Mouse (Mus musculus) kidney, adult 11 months (tissue): ENCODE measurements around the gene Heatr3.

ENCODE experiments used
- DNase-seq: peaks from one replicate; pipeline ENCODE4 v3.0.0; 2022

Gene Heatr3

DNA sequence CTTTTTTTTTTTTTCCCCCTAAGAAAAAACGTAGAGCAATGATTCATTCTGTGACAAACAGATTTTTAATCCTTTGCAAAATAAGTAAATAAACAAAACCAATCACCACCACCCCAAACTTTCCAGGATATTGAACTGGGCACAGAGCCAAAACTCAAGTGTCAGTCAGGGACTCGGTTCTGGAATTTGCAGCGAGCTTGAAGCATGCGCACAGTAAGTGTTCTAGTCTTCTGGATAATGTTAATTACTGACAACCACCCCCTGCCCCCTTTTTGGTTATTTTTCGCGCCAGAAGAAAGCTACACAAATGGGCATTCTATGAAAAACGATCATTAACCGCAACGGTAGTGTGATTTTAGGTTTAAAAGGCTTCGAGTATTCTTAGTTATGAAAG lies 60.9 kb downstream of the Heatr3 start:
- no peak for DNase-seq

DNA sequence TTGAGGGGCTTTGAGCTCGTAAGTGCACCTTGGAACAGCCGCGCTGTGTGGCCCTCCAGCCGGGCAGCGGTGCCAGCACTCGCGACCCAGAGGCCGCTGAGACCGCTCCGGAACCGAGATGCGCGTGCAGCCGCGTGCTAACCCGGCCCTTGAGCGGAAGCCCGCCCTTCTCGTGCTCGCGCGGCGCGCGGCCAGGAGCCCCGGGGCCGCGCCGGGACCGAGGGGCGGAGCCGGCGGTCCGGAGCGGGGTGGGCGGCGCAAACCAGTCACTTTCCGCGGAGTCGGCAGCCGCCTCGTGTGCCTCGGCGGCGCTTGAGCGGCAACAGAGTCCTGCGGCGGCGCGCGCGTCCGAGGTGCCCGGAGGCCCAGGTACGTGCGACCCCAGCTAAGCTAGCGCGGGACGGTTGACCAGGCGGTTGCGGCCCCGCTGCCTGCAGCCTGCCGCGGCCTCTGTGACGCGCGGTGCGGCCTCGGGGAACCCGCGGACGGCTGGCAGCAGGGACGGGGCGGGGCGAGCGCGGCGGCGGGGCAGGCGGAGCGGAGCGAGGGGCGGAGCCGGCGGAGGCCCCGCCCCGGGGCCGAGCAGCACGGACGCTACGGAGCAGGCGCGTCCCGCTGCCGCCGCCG lies 61.4 kb downstream of the Heatr3 start, which contains the start of gene Tent4b:
Tent4b (plus strand) TSS at position 269 of the 627 bp plus-strand sequence.
- DNase-seq, result peak; percentile 94

DNA sequence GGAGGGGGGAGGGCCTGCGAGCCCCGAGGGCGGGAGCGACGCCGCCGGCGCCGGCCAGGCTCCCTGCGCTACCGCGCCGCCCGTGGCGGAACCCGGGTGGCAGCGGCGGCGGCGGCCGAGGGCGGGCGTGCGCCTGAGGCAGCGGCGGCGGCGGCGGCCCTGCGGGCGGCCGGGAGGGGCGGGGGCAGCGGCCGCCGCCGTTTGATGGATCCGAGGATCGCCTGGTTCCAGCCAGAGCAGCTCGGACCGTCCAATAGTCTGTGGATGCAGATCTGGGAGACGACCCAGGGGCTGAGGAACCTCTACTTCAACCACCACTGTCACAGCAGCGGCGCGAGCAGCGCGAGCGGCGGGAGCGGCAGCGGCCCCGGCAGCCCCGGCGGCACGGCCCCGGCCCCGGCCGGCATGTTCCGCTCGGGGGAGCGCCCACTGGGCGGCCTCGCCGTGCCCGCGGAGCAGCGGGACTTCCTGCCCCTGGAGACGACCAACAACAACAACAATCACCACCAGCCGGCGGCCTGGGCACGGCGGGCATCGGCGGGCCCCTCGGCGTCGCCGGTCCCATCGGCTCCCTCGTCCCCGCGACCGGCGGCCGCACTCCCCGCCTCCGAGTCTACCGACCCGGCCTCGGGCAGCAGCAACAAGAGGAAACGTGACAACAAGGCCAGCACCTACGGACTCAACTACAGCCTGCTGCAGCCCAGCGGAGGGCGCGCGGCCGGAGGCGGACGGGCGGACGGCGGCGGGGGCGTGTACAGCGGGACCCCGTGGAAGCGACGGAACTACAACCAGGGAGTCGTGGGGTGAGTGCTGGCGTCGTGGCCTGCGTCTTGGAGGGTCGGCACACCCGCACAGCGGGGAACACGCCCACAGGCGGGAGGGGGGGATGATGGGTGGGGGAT lies 62.3 kb downstream of the Heatr3 start:
- peak; percentile 40 for DNase-seq

DNA sequence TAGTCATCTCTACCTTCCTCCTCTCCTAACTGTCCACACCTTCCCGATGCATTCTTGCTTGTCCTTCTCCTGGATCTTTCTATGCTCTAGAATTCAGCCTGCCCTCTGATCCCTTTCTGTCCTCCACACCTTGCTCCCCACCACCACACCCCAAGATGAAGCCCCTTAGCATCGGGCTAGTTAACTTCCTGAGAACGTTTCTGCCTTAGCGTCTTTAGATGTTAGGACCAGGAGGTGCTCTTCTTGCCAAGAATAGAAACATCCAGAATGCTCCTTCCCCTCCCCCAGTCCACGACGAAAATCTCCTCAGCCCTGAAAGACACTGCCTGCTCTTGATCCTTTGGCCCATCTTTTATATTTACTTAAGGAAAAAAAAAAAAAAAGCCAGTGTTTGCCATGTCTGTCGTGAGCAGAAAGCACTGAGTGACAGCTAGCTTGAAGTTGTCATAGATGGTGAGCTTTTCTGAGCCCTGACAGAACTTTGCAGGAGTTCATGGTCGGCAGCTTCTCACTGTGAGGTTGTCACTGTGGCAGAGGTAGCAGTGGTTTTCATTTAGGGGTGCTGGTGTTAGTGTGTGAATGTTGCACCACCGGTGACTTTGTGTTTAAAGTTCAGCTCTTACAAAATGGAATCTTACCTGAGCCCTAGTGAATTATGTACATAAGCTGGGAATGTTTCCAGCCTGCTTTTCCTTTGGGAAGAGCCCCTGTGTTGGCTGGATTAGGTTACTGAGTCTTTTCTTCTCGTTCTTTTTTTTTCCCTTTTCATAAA lies 63.3 kb downstream of the Heatr3 start:
- DNase-seq, result no peak

DNA sequence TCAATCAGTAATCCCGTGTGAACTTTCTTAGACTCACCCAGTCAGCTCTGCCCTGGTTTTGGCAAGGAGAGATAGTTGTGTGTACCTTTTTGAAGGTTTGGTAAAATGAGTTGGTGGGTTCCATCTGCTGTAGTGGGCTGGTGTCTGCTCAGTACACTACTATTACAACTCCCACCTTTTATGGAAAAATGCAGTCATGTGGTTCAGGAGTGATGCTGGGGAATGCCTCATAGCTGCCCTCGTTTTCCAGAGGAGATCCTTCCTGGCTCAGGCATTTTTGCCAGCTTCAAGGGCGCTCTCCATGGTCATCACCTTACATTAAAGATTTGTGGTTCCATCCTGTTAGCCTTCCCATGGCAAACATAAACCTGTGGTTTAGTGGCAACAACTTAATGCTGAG lies 64.0 kb downstream of the Heatr3 start:
- no peak for DNase-seq

DNA sequence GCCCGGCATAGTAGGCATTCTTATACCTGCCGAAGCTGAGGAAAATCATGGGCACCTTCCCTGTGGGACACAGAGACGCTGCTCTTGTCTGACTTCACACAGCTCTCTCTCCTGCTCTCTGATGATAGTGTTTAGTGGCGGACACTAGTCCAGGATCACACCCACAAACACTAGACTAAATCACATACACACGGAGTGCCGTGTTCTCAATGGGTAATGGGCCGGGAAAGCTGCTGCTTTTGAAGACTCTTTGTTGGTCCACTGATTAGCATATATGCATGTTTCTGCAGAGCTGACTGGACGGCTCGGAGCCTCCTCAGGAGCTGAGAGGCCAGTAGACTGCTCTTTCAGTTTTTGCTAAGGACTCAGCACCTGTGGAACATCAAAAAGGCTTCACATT lies 68.4 kb downstream of the Heatr3 start:
- no peak for DNase-seq

DNA sequence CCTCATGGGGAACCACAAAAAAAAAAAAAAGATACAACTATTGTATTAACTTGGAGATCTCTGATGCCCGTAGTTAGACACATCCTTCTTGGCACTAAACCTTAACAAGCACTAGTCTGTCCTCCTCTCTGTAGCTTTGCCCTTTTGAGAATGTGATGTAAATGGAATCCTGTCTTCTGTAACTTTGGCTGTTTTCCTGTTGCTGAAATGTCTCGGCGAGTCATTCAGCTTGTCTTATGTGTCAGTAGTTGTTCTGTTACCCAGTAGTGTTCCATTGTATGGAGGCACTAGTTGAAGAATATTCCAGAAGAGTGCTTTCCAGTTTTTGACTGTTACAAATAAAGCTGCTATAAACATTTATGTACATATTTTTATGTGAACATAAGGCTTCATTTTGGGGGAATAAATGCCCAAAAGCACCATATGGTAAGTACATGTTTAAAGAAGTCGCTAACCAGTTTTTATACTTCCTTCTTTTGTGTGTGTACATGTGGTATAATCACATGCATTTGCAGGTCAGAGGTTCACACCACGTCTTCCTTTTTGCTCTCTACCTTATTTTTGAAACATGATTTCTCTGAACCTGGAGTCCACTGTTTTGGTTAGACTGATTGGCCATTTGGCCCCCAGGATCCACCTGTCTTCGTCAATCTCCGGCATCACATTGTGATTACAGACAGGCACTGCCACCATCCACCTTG lies 69.6 kb downstream of the Heatr3 start:
- DNase-seq, result no peak

DNA sequence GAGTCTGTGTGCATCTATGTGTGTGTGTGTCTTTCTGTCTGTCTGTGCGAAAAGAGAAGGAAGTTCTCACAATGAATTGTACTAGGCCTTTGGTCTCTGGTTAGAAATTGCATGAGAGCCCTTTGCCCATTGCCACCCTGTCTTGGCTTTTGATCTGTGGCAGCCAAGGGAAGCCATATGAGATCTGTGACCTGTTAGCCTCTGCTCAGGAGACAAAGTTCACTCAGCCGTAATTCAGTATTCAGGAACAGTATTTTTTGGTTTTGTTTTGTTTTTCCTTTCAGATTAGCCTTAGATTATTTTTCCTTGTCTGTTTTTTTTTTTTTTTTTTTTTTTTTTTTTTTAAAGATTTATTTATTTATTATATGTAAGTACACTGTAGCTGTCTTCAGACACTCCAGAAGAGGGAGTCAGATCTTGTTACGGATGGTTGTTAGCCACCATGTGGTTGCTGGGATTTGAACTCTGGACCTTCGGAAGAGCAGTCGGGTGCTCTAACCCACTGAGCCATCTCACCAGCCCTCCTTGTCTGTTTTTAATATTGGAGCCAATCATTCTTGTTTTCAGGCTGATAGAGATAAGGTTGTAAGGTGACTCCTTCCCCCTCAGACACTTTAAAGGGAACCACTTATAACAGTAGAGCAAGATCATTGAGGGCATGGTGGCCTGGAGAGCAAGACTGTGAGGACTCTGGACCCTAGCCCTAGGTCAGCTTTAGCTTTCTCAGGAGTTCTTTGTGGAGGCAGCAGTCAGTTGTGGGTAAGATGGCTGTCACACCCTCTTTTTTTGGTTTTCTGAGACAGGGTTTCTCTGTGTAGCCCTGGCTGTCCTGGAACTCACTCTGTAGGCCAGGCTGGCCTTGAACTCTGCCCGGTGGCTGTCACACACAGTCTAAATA lies 72.5 kb downstream of the Heatr3 start:
- DNase-seq, result peak; percentile 77

DNA sequence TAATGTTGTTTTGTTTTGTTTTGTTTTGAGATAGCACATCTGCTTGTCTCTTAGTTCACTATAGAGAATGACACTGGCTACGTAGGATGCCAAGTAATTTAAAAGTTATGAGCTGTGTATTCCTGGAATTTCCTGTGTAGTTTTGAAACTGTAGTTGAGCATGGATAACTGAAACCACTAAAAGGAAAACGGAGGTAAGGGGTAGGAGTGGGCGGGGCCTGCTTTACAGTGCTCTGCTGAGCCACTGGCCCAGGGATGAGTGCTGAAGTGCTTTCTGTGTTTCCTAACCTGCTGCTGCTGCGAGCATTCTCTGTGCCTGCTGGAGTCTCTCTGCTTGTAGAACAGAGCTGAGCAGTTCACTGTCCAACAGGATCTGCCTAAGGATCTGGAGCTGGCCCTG lies 83.7 kb downstream of the Heatr3 start:
- no peak for DNase-seq
